Mouse (Mus musculus) heart, postnatal 0 days (tissue): Measurements from ENCODE around the gene Nodal.

Experiments
- CTCF ChIP-seq: IDR thresholded peaks from 2 replicates; pipeline ENCODE4 v1.5.1; 2016; ENCODE audit warnings: antibody characterized with exemption, control low read depth, low read depth
- EP300 ChIP-seq: IDR thresholded peaks from 2 replicates; pipeline ENCODE4 v1.6.1; 2016; ENCODE audit warnings: antibody characterized with exemption, low read depth

DNA sequence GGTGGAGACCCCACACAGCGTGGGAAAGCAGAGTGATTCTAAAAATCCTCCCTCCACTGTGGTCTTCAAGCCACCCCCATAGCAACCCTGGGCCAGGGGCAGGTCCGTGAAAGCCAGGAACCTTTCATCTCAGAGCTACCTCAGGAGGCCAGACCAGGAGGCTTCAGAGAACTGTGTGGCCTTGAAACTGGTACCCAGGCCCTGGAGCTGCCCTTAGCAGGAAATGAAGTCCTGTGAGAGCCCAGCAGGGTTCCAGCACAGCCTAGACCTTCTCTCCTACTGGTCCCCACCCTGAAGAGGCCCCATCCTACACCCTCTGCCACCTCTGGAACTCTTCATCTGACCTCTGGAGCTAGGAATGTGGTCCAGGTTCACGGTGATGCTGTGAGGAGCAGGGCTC, 19.6 kb upstream of the Nodal start:
- TF ChIP-seq CTCF (no peak), EP300 (no peak)
